Mouse (Mus musculus) kidney, postnatal 36 days (tissue): ENCODE data around the gene Brca1.
A peak's percentile ranks its signal among the peaks of the same experiment; 100 is the strongest.
"Not testable (repeated sequence)": the region's sequence is repeated elsewhere in the genome, so short reads cannot be mapped to it uniquely, and the experiment has no call there.

Experiments
- DNase-seq, 2 experiments: peaks; one replicate each; pipeline ENCODE4 v3.0.0; 2021 to 2022; ENCODE audit warnings: mixed read lengths in 2 of 2

Brca1 gene

DNA sequence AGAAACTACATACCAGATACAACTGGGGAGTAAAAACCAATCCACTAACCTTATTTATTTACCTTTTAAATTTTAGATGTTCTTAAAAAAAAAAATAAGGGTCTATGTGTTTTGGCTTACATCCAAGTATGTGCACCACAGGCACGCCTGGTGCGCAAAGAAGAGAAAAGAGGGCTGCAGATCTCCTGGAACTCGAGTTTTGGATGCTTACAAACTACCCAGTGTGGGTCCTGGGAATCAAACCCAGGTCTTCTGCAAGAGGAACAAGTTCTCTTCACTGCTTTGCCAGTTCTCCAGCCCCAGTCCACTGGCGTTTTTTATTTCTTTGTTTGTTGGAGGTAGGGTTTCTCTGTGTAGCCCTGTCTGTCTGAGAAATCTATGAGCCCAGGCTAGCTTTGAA lies 25.1 kb downstream of the Brca1 start:
- no peak for DNase-seq

DNA sequence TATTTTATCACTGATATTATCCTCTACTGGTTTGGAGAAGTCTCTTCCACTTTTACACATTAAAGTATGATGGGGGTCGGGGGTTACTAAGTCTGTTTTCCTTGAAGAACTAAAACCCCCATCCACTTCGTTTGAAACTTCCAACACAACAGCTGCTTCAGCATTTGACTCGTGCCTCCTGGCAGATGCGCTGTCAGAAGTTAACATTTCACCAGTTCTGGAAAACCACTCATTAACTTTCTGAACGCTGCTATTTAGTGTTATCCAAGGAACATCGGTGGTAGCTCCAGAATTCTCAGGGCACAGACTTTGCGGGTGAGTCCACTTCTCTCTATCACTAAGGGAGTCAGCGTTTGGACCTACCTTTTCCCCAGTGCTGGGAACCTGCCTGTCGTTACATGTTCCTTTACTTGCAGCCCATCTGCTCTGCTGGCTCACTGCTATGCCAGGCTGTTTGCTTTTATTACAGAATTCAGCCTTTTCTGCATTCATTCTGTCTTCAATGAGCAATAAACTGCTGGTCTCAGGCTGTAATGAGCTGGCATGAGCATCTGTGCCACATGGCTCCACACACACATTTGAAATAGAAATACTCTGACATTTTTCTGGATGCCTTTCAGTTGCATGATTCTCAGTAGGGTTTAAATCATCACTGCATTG lies 25.7 kb downstream of the Brca1 start:
- peak; percentile 46 to 53 for DNase-seq

GRCm38 (mm10) chr11:101525056-101525455 lies 26.7 kb downstream of the Brca1 start:
- DNase-seq: peak in 1 of 2 experiments; percentile 11

DNA sequence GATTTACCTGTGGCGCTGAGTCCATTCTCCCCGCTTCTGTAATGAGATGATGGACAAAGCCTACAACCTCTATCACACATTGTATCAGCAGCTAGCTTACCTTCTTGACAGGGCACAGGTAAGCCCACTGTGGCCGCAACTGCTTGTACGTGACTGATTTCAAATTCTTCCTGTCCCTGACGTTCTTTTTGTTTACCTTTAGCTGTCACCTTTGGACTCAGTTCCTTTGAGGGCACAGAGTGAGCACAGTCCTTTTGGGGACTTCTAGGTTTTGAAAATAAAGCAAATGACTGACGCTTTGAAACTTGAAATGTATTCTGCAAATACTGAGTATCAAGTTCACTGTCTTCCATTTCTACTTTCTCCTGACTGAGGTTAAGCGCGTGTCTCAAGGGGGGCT lies 27.3 kb downstream of the Brca1 start:
- no peak for DNase-seq

GRCm38 (mm10) chr11:101519364-101519763 lies 32.4 kb downstream of the Brca1 start:
- peak in 1 of 2 experiments; percentile 3 for DNase-seq

GRCm38 (mm10) chr11:101518937-101519336 lies 32.8 kb downstream of the Brca1 start:
- DNase-seq: peak in 1 of 2 experiments; percentile 21

- no peak for DNase-seq
Measured at GRCm38 (mm10) chr11:101507090-101507489, 44.7 kb downstream of the Brca1 start.

DNA sequence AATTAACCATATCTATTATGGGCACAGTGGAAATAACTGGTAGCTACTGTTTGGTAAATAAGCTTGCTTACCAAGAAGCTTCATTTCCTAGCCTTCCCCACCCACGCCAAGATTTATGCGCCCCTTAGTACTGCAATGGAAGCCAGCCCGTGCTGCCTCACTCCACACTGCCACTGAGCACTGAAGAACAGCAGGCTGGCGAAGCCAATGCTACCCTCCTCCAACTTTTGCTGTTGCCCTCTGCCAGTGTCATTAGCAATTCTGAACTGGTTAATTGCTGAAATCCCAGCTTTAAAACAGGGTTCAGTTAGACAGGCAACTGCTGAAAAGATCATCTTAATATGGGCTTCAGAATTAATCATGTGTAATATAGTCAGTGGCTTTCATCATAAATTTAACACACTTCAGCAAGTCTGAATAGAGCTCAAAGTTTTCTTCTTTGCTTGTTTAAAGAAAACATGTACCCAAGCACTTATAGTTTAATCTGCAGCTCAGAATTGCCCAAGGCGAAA lies 45.4 kb downstream of the Brca1 start:
- no peak for DNase-seq

DNA sequence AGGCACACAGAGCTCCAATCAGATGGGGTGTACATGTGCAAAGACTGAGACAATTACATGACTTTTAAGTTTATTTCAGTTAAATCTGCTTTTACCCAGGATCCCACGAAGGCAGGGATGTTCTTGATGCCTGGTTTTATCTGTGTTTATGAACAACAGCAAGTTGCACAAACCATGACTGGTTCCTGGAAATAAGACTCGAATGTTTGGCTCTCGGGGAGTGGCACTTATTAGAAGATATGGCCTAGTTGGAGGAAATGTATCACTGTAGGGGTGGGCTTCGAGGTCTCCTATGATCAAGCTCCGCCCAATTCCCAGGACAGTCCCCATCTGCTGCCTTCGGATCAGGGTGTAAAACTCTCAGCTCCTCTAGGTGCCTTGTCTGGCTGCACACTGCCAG lies 65.6 kb downstream of the Brca1 start:
- DNase-seq: no peak

DNA sequence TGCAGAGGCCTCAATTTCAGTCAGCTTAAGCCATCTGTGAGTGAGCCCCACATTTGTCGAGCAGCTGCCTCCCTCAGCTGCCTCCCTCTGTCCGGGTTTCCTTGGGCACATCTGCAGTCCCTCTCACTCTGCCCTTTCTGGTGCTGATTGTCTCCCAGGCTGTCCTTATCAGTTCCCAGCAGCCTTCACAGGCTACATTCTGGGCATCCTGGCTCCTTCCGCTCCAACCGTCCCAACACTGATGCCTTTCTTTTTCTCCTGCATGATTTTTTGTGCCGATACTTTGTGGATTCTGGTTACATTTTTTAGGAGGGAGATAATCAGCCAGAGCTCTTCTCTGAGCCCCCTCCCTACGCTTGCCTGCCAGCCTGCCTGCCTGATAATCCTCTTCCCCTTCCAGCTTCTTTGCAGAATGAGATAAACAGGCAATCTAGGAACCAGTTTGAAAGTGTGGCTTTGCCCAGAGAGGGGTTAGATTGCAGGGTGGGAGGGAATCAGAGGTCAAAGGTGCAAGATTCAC lies 66.2 kb downstream of the Brca1 start:
- no peak for DNase-seq

- no peak for DNase-seq
Measured at GRCm38 (mm10) chr11:101484814-101485213, 66.9 kb downstream of the Brca1 start.

GRCm38 (mm10) chr11:101484245-101484644 lies 67.5 kb downstream of the Brca1 start:
- no peak for DNase-seq

- DNase-seq: no peak
Measured at GRCm38 (mm10) chr11:101483804-101484203, 68.0 kb downstream of the Brca1 start.

DNA sequence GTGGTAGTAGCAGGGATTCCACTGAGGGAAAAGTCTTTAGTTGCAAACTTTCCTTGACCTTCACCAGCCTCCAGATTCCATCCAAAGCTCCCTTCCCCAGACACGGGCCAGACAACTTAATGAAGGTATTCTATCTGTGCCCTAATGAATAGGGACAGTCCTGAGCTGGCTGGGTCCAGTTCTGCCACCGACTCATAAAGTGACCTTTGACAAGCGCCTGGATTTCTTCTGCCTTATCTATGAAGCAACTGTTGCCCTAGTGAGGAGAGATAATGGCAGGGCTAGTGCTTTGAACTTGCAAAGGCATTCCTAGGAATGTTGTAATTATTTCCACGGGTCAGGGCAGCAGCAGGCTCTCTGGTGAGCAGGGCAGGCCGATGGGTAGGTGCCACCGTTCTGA lies 70.8 kb downstream of the Brca1 start:
- DNase-seq: no peak

GRCm38 (mm10) chr11:101479171-101479635 lies 72.6 kb downstream of the Brca1 start:
- peak in 1 of 2 experiments; percentile 27 for DNase-seq

DNA sequence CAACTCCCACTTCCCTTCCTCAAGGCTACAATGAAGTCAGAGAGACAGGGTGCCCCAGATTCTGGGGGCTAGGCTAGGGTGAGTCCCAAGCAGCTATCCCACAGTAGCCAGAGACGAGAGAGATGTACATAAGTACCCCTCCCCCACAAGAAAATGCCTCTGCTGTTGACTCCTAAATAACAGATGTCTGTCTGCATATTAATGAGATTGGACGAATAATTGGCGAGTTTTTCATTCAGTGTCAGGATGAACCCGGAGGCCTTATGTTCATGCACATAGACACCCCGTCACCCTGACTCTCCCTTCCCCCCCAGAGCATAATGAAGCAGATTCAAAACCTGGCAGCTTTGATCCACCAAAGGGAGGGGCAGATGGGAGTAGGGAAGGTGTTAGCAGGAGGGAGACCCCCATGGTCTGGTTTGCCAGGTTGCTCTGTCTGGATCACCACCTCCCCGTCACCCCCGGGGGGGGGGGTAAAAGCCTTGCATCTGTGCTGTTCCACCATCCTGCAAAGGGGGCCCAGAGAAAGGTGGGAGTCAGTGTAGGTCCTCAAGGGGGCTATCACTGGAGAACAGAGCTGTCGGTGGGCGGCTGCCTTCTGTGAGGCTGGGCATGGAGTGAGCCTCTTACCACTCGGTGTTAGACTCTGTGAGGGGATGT lies 74.1 kb downstream of the Brca1 start:
- no peak for DNase-seq

- DNase-seq: no peak
Measured at GRCm38 (mm10) chr11:101477194-101477551, 74.6 kb downstream of the Brca1 start.

- DNase-seq: not testable (repeated sequence)
Measured at GRCm38 (mm10) chr11:101476361-101476760, 75.4 kb downstream of the Brca1 start.

DNA sequence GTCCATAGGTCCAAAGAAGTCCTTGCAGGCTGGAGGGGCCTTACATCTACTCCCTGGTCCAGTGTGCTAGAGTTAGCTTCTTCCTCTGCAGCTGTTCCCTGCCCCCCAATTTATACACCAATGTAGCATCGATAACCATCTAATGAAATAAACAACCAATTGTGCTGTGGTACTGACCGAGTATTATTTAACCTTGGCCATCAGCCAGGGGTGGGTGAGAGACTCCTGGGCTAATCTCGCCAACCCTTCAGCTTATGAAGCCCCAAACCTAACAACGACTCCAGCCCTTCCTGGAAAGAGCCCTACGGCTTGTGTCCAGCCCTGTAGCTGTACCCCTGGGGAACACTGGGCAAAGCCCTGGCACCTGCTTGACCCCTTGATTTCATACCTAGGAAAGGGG lies 77.5 kb downstream of the Brca1 start:
- no peak for DNase-seq

GRCm38 (mm10) chr11:101473686-101474085 lies 78.1 kb downstream of the Brca1 start:
- not testable (repeated sequence) for DNase-seq

- no peak for DNase-seq
Measured at GRCm38 (mm10) chr11:101472336-101472735, 79.4 kb downstream of the Brca1 start.

GRCm38 (mm10) chr11:101471926-101472325 lies 79.8 kb downstream of the Brca1 start:
- DNase-seq: no peak

DNA sequence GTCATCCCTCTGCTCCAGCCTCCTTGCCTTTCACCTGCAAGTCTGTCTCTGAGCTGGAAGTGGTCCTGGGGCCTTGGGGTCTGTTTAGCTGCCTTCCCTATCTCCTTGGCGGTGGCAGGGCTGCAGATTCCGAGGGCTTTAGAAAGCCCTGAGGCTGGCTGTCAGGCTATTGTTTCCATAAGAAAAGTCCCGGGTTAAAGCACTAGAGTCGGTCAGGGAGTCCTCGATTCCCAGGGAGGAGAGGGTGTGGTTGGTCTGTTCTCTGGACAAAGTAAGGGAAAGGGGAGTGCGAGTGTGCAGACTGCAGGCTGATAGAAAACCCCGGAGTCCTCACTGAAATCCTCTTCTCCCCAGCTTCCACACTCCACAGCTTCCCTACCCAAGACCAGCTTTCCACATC lies 81.5 kb downstream of the Brca1 start:
- DNase-seq: no peak

DNA sequence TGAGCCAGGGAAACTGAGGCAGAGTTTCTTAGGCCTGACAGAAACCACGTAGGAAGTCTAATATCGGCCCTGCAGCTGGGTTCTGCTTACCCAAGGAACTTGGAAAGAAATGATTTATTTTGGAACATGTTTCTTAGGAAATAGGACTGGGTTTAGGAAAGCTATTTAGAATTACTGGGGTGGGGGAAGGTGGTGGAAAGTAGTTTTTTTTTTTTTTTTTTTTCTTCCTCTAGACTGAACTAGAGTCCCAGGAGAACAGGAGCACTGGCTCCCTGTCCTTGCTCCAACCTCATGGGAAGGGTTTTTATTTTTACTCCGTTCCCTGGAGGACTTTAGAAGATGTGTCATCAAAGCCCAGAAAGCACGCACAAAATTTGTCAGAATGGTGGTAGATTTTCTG lies 82.6 kb downstream of the Brca1 start:
- DNase-seq: no peak
